ENCODE assay signal across 10 mouse cellular contexts in the genomic region with DNA sequence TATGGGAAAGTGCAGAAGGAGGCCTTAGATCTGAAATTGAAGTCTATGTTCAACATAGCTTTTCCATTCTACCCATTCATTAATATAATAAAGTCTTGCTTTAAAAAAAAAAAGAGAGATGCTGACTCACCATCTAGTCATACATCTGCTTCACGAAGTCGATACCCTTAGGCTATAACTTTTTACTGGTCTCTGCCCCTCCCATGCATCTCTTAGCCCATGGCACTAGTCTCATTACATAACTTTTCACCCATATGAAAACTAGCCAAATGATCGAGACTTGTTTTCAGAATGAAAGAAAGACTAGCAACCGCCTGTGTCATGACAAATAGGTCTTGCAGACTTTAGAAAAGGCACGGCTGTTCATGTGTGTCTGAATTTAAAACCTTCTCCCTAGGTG.
"Had no signal": no experiment of that assay in that cellular context is flagged by ENCODE, and none has a peak within 500 bp of the region (broad histone marks: within the 10 kb centered on the region; RNA-seq: fewer than 3 reads in every experiment).

No protein-coding gene starts in this region.

- DNase-seq: lung, adult 18-20 months; lung, embryonic 14.5 days; lung, postnatal 10 days; lung, postnatal 4 days; midbrain, embryonic 14.5 days; retina, postnatal 1 day; right cerebral cortex, adult 18-20 months; thymus, adult 2 months; thymus, postnatal 25 days; thymus, postnatal 4 days had no signal
